Mouse (Mus musculus) spleen, postnatal 4 days (tissue): ENCODE data around the gene Ctu2.

Experiments
- DNase-seq, 2 experiments: peaks; one replicate each; pipeline ENCODE4 v3.0.0; 2022; ENCODE audit warnings: low spot score in 2 of 2

Gene Ctu2

DNA sequence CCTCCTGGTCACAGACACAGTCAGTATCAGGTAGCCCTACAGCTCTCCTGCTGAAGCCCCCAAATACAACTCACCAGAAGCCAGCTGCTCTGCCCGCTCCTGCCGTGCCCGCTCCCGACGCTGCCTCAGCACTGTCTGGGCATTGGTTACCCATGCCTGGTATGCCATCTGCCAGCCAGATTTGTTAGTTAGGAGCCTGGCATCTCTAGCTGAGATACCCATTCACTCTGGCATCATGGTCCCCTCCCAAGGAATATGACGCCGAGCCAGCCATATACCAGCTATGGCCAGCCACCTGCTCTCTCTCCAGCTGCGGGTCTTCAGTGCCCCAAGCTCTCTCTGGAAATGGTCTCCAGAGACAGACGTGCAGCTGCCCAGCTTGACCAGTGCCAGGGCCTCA lies 12.4 kb downstream of the Ctu2 start:
- DNase-seq: no peak

DNA sequence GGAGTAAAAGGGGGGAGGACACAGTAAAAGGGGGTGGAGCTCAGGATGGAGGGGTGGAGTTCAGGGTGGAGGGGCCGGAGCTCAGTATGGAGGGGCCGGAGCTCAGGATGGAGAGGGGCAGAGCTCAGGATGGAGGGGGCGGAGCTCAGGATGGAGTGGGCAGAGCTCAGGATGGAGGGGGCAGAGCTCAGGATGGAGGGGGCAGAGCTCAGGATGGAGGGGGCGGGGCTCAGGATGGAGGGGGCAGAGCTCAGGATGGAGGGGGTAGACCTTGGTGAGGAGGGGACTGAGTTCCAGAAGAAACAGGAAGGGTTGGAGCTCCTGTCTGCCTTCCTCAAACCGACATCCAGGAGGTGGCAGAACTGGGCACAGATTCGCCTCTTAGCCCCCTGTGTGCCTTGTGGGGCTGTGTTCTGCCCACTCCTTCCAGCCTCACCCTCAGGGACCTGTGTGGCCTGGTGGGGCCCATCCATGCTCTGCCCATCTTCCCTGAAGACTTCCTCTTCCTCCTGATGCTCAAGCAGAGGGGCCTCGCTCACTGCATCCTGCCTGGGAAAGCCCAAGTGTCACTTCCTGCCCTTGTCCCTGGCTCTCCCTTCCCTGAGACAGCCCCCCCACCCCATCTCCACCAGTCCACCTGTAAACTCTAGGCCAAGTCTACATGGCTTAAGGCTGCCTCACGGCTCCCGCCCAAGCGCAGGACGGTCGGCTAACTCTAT lies 21.2 kb downstream of the Ctu2 start:
- DNase-seq: no peak

DNA sequence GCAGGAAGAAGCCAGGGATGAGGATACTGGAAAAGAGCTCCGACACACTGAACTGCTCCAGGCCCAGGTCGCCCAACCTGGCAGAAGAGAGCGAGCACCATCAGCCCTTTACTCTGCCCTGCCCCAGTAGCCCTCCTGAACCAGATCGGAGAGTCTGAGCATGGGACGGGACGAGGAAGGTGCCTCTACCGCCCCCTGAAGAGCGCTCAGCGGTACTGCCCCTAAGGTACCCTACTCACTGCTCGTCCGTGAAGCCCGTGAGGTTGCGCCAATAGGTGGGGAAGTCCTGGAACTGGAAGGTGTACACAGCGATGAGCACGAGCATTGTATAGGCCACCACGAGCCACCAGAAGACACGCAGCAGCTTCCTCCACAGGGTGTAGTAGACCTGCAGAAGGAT lies 22.0 kb downstream of the Ctu2 start:
- DNase-seq: no peak

- DNase-seq: peak; percentile 82 to 92
Measured at GRCm38 (mm10) chr8:122500856-122501255, 24.9 kb downstream of the Ctu2 start.

DNA sequence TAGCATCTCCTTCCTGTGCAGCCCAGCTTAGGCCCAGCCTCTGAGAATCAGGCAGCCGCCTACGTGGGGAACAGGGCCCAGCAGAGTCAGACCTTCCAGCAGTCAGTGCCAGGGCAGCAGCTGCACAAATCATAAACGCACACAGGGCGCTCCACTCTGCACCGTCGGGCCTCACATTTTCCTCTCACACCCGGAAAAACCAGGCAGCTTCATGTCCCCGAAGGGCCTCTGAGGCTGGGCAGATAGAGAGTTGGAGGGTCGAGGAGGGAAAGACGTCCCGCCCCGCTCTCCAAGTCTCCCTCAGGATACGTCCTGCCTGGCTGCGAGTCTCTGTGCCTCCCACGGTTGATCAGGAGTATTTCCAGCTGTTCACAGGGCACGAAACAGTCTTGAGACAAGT lies 35.6 kb downstream of the Ctu2 start:
- DNase-seq: no peak

DNA sequence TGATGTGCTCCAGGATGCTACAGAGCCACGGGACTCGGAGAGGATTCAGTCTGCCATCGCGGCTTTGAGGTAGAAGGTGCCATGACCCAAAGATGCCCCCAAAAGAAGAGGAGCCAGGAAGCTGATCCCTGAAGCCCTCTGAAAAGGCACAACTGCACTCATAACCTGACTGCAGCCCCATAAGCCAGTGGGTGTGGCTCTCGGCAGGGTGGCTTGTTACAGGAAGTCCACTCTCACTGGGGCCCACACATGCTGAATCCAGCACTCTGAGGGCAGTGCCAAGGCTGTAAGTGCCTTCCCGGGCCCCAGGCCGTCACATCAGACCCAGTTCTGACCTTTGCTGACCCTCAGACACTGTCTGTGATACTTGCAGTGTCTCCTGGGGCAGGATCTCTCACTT lies 36.4 kb downstream of the Ctu2 start:
- DNase-seq: no peak

DNA sequence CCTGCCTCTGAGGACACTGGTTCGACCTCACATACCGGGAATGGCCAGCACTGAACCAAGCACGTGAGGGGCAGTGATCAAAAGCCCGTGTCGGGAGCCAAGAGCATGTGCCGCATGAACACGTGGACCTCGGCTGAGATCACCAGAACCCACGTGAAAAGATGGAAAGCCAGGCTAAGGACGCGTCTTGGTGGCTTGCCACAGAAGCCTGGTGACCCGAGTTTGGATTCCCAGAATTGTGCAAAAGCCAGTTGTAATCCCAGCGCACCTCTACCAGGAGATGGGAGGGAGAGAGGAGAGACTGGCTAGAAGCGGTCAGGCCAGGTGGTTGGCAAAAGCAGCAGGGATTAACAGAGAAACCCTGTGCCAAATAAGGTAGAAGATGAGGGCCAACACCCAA lies 39.8 kb downstream of the Ctu2 start:
- no peak for DNase-seq

GRCm38 (mm10) chr8:122517541-122518190 lies 41.7 kb downstream of the Ctu2 start:
- no peak for DNase-seq

DNA sequence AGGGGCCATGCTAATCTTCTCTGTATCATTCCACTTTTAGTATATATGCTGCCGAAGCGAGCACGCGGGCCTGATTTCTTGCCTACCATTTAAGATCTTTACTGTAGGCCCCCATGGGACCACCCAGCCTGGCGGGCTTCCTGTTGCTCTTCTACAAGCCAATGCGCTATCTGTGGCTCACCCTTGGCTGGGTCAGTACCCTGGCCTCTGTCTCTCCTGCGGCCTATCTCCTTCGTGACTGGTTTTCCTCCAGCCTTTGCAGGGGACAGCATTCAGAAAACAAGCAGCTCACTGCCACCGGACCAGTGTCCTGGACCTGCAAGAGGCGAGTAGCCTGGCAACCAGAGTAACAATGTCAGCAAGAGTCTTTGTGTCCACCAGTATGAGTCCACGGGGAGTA lies 44.7 kb downstream of the Ctu2 start:
- no peak for DNase-seq

GRCm38 (mm10) chr8:122522796-122523651 lies 47.1 kb downstream of the Ctu2 start:
- no peak for DNase-seq

GRCm38 (mm10) chr8:122523652-122524360 lies 47.9 kb downstream of the Ctu2 start:
- DNase-seq: no peak

DNA sequence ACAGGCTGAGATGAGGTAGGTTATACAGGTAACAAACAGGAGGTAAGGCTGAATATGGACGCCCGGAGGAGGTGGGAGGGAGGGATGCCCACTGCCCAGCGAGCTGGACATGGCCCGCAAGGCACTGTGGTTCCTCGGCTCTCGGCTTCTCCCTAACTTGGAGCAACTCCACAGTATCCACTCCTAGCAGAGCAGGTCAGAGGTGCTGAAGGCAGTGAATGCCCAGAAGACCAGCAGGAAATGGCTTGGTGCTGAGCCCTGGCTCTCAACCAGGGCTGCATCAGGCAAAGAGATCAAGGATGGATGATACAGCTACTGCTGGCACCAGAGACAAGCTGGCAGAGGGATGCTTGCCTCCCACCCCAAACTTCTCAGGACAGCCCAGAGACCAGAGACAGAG lies 48.6 kb downstream of the Ctu2 start:
- no peak for DNase-seq

GRCm38 (mm10) chr8:122525004-122525403 lies 49.1 kb downstream of the Ctu2 start:
- no peak for DNase-seq

GRCm38 (mm10) chr8:122526084-122526483 lies 50.1 kb downstream of the Ctu2 start:
- no peak for DNase-seq

GRCm38 (mm10) chr8:122526526-122527170 lies 50.7 kb downstream of the Ctu2 start:
- DNase-seq: no peak

DNA sequence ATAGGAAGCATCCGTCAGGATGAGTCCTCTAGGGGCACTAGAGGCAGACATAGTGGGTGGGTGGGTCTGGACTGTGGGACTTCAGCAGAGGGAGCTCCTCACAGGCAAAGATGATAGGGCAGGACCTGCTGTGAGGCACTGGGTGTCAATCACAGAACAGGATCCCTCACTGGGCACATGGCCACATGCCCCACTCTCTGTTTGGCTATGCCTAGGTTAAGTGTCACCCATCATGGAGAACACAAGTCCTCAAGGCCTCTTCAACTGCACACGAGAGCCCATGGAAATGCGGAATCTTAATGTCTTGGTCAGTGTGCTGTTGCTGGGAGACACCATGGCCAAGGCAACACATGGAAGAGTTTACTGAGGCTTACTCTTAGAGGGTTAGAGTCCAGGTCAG lies 52.0 kb downstream of the Ctu2 start:
- DNase-seq: no peak

GRCm38 (mm10) chr8:122529159-122529558 lies 53.2 kb downstream of the Ctu2 start:
- no peak for DNase-seq

DNA sequence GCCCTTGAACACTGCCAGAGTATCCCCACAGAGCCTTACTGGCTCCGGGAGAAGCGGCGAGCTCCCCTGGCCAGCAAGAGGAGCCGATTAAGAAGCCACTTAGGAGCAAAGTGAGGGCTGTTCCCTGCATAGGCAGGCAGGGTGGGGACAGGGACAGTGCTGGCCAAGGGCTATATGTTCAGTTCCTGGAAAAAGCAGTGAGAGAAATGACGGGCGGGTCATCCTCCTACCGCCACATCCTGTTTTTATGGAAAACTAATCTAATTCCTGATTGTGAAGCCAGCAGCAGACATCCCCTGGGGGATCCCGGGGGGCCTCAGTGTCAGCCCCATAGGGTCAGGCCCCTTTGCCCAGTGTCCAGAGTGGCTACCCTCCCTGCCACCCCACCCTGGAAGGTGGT lies 55.4 kb downstream of the Ctu2 start:
- no peak for DNase-seq
